Comparison of ENCODE assay signal across 24 mouse cellular contexts in the genomic region with DNA sequence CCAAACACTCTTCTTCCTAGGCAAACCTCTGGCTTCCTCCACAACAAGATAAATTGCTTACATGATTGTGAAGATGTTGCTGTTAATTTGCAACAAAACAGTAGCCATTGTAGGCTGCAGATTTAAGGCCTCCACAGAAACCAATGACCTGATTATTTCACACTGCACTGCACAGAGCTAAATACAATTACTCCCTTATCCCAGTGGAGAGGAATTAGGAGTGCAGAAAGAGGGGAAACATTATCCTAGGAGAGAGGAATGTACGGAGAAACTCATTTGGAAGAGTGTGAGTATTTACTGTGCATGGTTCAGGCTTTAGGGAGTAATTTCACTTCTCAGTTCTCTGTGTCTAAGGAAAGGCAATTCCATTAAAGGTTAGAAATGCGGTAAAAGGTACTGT. TPM values are rescaled to one million over a fixed set of nuclear protein-coding genes. Genes with fewer than 3 reads are reported as not detected.
DNase-seq lines count a peak whose midpoint lies in the region; ATAC-seq and TF ChIP-seq lines count a peak whose summit lies in the region.
"Had no signal": no experiment of that assay in that cellular context is flagged by ENCODE, and none has a peak within 500 bp of the region (broad histone marks: within the 10 kb centered on the region; RNA-seq: fewer than 3 reads in every experiment).

No protein-coding gene starts in this region.

- no peak overlapping the region for H3K4me3 ChIP-seq in heart, embryonic 10.5 days
- no peak overlapping the region for H3K4me3 ChIP-seq in kidney, embryonic 16.5 days (ENCODE audit: low read length)
- H3K4me3 ChIP-seq in neural tube, embryonic 13.5 days = no peak overlapping the region
- H3K4me3 ChIP-seq in thymus, adult 2 months (ENCODE audit: control insufficient read depth, insufficient read depth, low read length) = no peak overlapping the region
- H3K4me3 ChIP-seq: forebrain, embryonic 10.5 days; forebrain, embryonic 13.5 days; heart, embryonic 13.5 days; hindbrain, embryonic 13.5 days had no signal

- WGBS in heart, embryonic 10.5 days = 72% methylated on average over 2 of the region's 2 CpGs
- WGBS in kidney, embryonic 16.5 days = 28% methylated on average over 2 of the region's 2 CpGs
- 32% methylated on average over 2 of the region's 2 CpGs for WGBS in neural tube, embryonic 13.5 days
- 96% methylated on average over 2 of the region's 2 CpGs for WGBS in thymus, adult 2 months

- H3K36me3 ChIP-seq in heart, embryonic 10.5 days = no peaks in the 10 kb centered on the region
- no peaks in the 10 kb centered on the region for H3K36me3 ChIP-seq in kidney, embryonic 16.5 days (ENCODE audit: insufficient read depth, low read length)
- H3K36me3 ChIP-seq in neural tube, embryonic 13.5 days = no peaks in the 10 kb centered on the region
- peaks cover 14% of the 10 kb centered on the region for H3K36me3 ChIP-seq in thymus, adult 2 months (ENCODE audit: control insufficient read depth, insufficient read depth, low read length)
- H3K36me3 ChIP-seq: forebrain, embryonic 10.5 days; heart, embryonic 13.5 days; hindbrain, embryonic 13.5 days had no signal

- H3K27me3 ChIP-seq in heart, embryonic 10.5 days (ENCODE audit: insufficient read depth, poor library complexity, severe bottlenecking) = no peaks in the 10 kb centered on the region
- H3K27me3 ChIP-seq in kidney, embryonic 16.5 days (ENCODE audit: insufficient read depth, low read length) = 0 out of 2 replicates have a peak, but pooled peaks cover 3% of the 10 kb centered on the region
- H3K27me3 ChIP-seq in neural tube, embryonic 13.5 days = no peaks in the 10 kb centered on the region
- no peaks in the 10 kb centered on the region for H3K27me3 ChIP-seq in thymus, adult 2 months (ENCODE audit: control insufficient read depth, insufficient read depth, low read length)
- H3K27me3 ChIP-seq: forebrain, embryonic 13.5 days; heart, embryonic 13.5 days; hindbrain, embryonic 13.5 days had no signal

- peak; percentile 79; the same call in 1 of the 2 replicates for ATAC-seq in kidney, embryonic 16.5 days (ENCODE audit: low FRiP score, low TSS enrichment)
- peak; percentile 47 for ATAC-seq in neural tube, embryonic 13.5 days (ENCODE audit: low read depth)
- ATAC-seq: activated CD4-positive, CD25-positive, alpha-beta regulatory T cell, adult 4 months; forebrain, embryonic 13.5 days; forebrain, embryonic 16.5 days had no signal

- TF ChIP-seq CTCF in thymus, adult 2 months (IDR thresholded peaks at IDR 0.05; ENCODE audit: borderline replicate concordance, control insufficient read depth, extremely low read depth, insufficient read depth, low read length, poor library complexity) = no peak

- H3K9ac ChIP-seq in kidney, embryonic 16.5 days (replicated peaks; ENCODE audit: low read length) = no peak overlapping the region
- no peak overlapping the region for H3K9ac ChIP-seq in neural tube, embryonic 13.5 days
- H3K9ac ChIP-seq: forebrain, embryonic 13.5 days; heart, embryonic 13.5 days; hindbrain, embryonic 13.5 days had no signal

- no peak overlapping the region for H3K27ac ChIP-seq in heart, embryonic 10.5 days
- no peak overlapping the region for H3K27ac ChIP-seq in kidney, embryonic 16.5 days (ENCODE audit: low read length)
- H3K27ac ChIP-seq in neural tube, embryonic 13.5 days (replicated peaks) = peak overlapping the region; percentile 43; the same call in 1 of the 2 replicates
- no peak overlapping the region for H3K27ac ChIP-seq in thymus, adult 2 months (ENCODE audit: control insufficient read depth, insufficient read depth, low read length)
- H3K27ac ChIP-seq: forebrain, embryonic 10.5 days; forebrain, embryonic 13.5 days; heart, embryonic 13.5 days; hindbrain, embryonic 13.5 days had no signal

- H3K9me3 ChIP-seq in heart, embryonic 10.5 days = no peaks in the 10 kb centered on the region
- H3K9me3 ChIP-seq in kidney, embryonic 16.5 days (ENCODE audit: low read length) = no peaks in the 10 kb centered on the region
- no peaks in the 10 kb centered on the region for H3K9me3 ChIP-seq in neural tube, embryonic 13.5 days
- H3K9me3 ChIP-seq: forebrain, embryonic 10.5 days; forebrain, embryonic 13.5 days; heart, embryonic 13.5 days; hindbrain, embryonic 13.5 days had no signal

- no peaks in the 10 kb centered on the region for H3K4me1 ChIP-seq in heart, embryonic 10.5 days
- no peaks in the 10 kb centered on the region for H3K4me1 ChIP-seq in kidney, embryonic 16.5 days (ENCODE audit: insufficient read depth, low read length)
- peaks cover 5% of the 10 kb centered on the region; the same call in 1 of the 2 replicates for H3K4me1 ChIP-seq in neural tube, embryonic 13.5 days (replicated peaks)
- H3K4me1 ChIP-seq in thymus, adult 2 months (replicated peaks; ENCODE audit: control insufficient read depth, insufficient read depth, low read length) = no peaks in the 10 kb centered on the region
- H3K4me1 ChIP-seq: forebrain, embryonic 13.5 days had no signal

- peak; percentile 35 for DNase-seq in heart, adult 11 months
- no peak for DNase-seq in heart, embryonic 10.5 days (ENCODE audit: low spot score)
- no peak for DNase-seq in kidney, adult 18-20 months
- DNase-seq in neural tube, embryonic 10.5 days (ENCODE audit: extremely low spot score, low spot score) = no peak
- DNase-seq in thymus, adult 2 months = no peak
- DNase-seq: adrenal gland, adult 8-10 months; adrenal gland, postnatal 25 days; cerebellum, adult 11-12 months; cerebellum, adult 8-10 months; cerebellum, postnatal 10 days; cerebellum, postnatal 36 days; embryo, embryonic 11 days; gastrocnemius, postnatal 14 days; heart, adult 18-20 months; heart, postnatal 14 days; heart, postnatal 4 days had no signal

- no peak overlapping the region for H3K4me2 ChIP-seq in kidney, embryonic 16.5 days (replicated peaks; ENCODE audit: low read depth, low read length)
- H3K4me2 ChIP-seq in neural tube, embryonic 13.5 days = no peak overlapping the region
- H3K4me2 ChIP-seq: forebrain, embryonic 13.5 days; heart, embryonic 13.5 days; hindbrain, embryonic 13.5 days had no signal

- no peak for TF ChIP-seq POLR2A in thymus, adult 2 months (IDR thresholded peaks at IDR 0.05; ENCODE audit: control insufficient read depth, extremely low read depth, insufficient read depth, low read length, poor library complexity)

RNA-seq across cellular contexts. Expression of gene Slc9a9, which starts 53.9 kb away (rescaled TPM):
- polyA plus RNA-seq in heart, embryonic 10.5 days (2016; fragmentation: Nextera tagmentation; extraction: Ambion mirVana) = 2.6 and 3.3 TPM in 2 replicates
- 3.9 and 4.3 TPM in 2 replicates for polyA plus RNA-seq in kidney, embryonic 16.5 days (2015; fragmentation: Nextera tagmentation; extraction: Ambion mirVana)
- 13.2 and 13.9 TPM in 2 replicates for polyA plus RNA-seq in neural tube, embryonic 13.5 days (2015; fragmentation: Nextera tagmentation; extraction: Ambion mirVana)
- 43.5 and 49.7 TPM in 2 replicates for polyA plus RNA-seq in thymus, adult 2 months (2012; rRNA removed)
